ENCODE assay signal across 12 mouse cellular contexts in the genomic region with DNA sequence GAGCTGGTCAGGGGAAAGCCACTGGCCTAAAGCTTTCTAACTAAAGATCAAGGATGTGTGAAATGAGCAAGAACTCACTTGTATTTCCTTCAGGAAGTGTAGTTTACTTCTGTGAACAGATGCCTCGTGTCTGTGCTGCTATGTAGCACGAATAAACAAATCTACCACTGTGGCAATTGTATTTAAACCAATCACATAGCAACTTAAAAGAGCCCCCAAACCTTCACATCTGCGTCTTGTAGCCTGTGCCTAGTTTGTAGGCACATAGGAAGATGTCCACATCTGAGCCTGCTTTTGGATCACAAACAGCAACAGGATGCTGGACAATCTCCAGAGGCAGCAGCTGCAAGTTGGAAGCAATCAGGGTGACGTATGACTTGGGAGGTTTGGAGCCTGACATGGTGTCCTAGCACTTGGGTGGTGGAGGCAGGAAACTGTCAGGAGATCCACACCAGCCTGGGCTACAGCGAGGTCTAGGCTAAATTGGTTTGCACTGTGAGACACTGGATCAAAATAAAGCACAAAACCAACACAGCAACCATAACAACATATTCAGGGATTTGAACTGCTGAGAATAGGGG. TPM values are rescaled to one million over a fixed set of nuclear protein-coding genes. Genes with fewer than 3 reads are reported as not detected.
A peak's percentile ranks its signal among the peaks of the same experiment; 100 is the strongest.
DNase-seq lines count a peak whose midpoint lies in the region; ATAC-seq and TF ChIP-seq lines count a peak whose summit lies in the region.
"Had no signal": no experiment of that assay in that cellular context is flagged by ENCODE, and none has a peak within 500 bp of the region (broad histone marks: within the 10 kb centered on the region; RNA-seq: fewer than 3 reads in every experiment).

No protein-coding gene starts in this region.

- TF ChIP-seq EP300 in heart, postnatal 0 days (IDR thresholded peaks at IDR 0.05; ENCODE audit: low read depth) = no peak

- 69% methylated on average over 5 of the region's 5 CpGs for WGBS in heart, embryonic 11.5 days (ENCODE audit: insufficient replicate concordance)
- 48% methylated on average over 5 of the region's 5 CpGs for WGBS in heart, postnatal 0 days
- WGBS in kidney, embryonic 16.5 days = 37% methylated on average over 5 of the region's 5 CpGs
- WGBS in hindbrain, postnatal 0 days = 75% methylated on average over 5 of the region's 5 CpGs

- no peaks in the 10 kb centered on the region for H3K27me3 ChIP-seq in heart, embryonic 11.5 days (ENCODE audit: control insufficient read depth, insufficient read depth, low read length)
- no peaks in the 10 kb centered on the region for H3K27me3 ChIP-seq in heart, postnatal 0 days (ENCODE audit: control insufficient read depth, insufficient read depth, low read length)
- H3K27me3 ChIP-seq in kidney, embryonic 16.5 days (ENCODE audit: insufficient read depth, low read length) = no peaks in the 10 kb centered on the region
- no peaks in the 10 kb centered on the region for H3K27me3 ChIP-seq in hindbrain, postnatal 0 days (ENCODE audit: insufficient read depth, low read length)
- H3K27me3 ChIP-seq: limb, embryonic 15.5 days had no signal

- H3K9me3 ChIP-seq in heart, embryonic 11.5 days (replicated peaks; ENCODE audit: control insufficient read depth, low read length) = no peaks in the 10 kb centered on the region
- H3K9me3 ChIP-seq in heart, postnatal 0 days (replicated peaks; ENCODE audit: control insufficient read depth, low read length) = no peaks in the 10 kb centered on the region
- no peaks in the 10 kb centered on the region for H3K9me3 ChIP-seq in kidney, embryonic 16.5 days (ENCODE audit: low read length)
- H3K9me3 ChIP-seq in hindbrain, postnatal 0 days (ENCODE audit: low read length) = no peaks in the 10 kb centered on the region
- H3K9me3 ChIP-seq: limb, embryonic 15.5 days had no signal

- no peak for TF ChIP-seq CTCF in heart, postnatal 0 days (IDR thresholded peaks at IDR 0.05; ENCODE audit: low read depth)
- no peak for TF ChIP-seq CTCF in hindbrain, postnatal 0 days (IDR thresholded peaks at IDR 0.05; ENCODE audit: low read depth)

- H3K36me3 ChIP-seq in heart, embryonic 11.5 days (ENCODE audit: control insufficient read depth, insufficient read depth, low read length) = no peaks in the 10 kb centered on the region
- H3K36me3 ChIP-seq in heart, postnatal 0 days (replicated peaks; ENCODE audit: control insufficient read depth, insufficient read depth, low read length) = no peaks in the 10 kb centered on the region
- no peaks in the 10 kb centered on the region for H3K36me3 ChIP-seq in kidney, embryonic 16.5 days (ENCODE audit: insufficient read depth, low read length)
- no peaks in the 10 kb centered on the region for H3K36me3 ChIP-seq in hindbrain, postnatal 0 days (ENCODE audit: insufficient read depth, low read length)
- H3K36me3 ChIP-seq: limb, embryonic 15.5 days had no signal

- ATAC-seq in heart, embryonic 11.5 days (replicated peaks; ENCODE audit: insufficient number of reproducible peaks, low FRiP score, low TSS enrichment) = no peak
- peak; percentile 62; the same call in 1 of the 2 replicates for ATAC-seq in heart, postnatal 0 days (ENCODE audit: insufficient read depth, low read depth)
- peak; percentile 77 for ATAC-seq in kidney, embryonic 16.5 days (ENCODE audit: low FRiP score, low TSS enrichment)
- ATAC-seq in hindbrain, postnatal 0 days = no peak
- ATAC-seq: midbrain, embryonic 16.5 days had no signal

- no peak overlapping the region for H3K4me2 ChIP-seq in heart, embryonic 11.5 days
- no peak overlapping the region for H3K4me2 ChIP-seq in heart, postnatal 0 days (ENCODE audit: low read depth, low read length)
- H3K4me2 ChIP-seq in kidney, embryonic 16.5 days (replicated peaks; ENCODE audit: low read depth, low read length) = no peak overlapping the region
- H3K4me2 ChIP-seq in hindbrain, postnatal 0 days (ENCODE audit: low read depth, low read length) = no peak overlapping the region
- H3K4me2 ChIP-seq: limb, embryonic 15.5 days had no signal

- H3K4me1 ChIP-seq in heart, embryonic 11.5 days (ENCODE audit: control insufficient read depth, insufficient read depth, low read length) = no peaks in the 10 kb centered on the region
- peaks cover 12% of the 10 kb centered on the region; the same call in 1 of the 2 replicates for H3K4me1 ChIP-seq in heart, postnatal 0 days (ENCODE audit: control insufficient read depth, insufficient read depth)
- H3K4me1 ChIP-seq in kidney, embryonic 16.5 days (ENCODE audit: insufficient read depth, low read length) = peaks cover 16% of the 10 kb centered on the region
- H3K4me1 ChIP-seq in hindbrain, postnatal 0 days (ENCODE audit: insufficient read depth, low read length) = peaks cover 6% of the 10 kb centered on the region

- no peak overlapping the region for H3K4me3 ChIP-seq in heart, embryonic 11.5 days (ENCODE audit: low read depth, low read length)
- no peak overlapping the region for H3K4me3 ChIP-seq in heart, postnatal 0 days (ENCODE audit: low read depth, low read length)
- H3K4me3 ChIP-seq in kidney, embryonic 16.5 days (ENCODE audit: low read length) = no peak overlapping the region
- no peak overlapping the region for H3K4me3 ChIP-seq in hindbrain, postnatal 0 days (ENCODE audit: low read length)
- H3K4me3 ChIP-seq: limb, embryonic 15.5 days had no signal

- DNase-seq in heart, adult 11 months = peak; percentile 98
- peak; percentile 48 for DNase-seq in heart, postnatal 0 days (ENCODE audit: low spot score)
- DNase-seq in lung, postnatal 4 days = peak; percentile 79 to 91
- no peak for DNase-seq in hindbrain, postnatal 0 days (ENCODE audit: low spot score)
- DNase-seq in spleen, adult 18-20 months = no peak
- no peak for DNase-seq in retina, postnatal 1 day
- DNase-seq: embryo, embryonic 11 days; right cerebral cortex, adult 18-20 months had no signal

- H3K27ac ChIP-seq in heart, embryonic 11.5 days (ENCODE audit: low read depth, low read length) = no peak overlapping the region
- peak overlapping the region; percentile 57 for H3K27ac ChIP-seq in heart, postnatal 0 days (ENCODE audit: low read depth)
- peak overlapping the region; percentile 68; the same call in 1 of the 2 replicates for H3K27ac ChIP-seq in kidney, embryonic 16.5 days (ENCODE audit: low read length)
- no peak overlapping the region for H3K27ac ChIP-seq in hindbrain, postnatal 0 days
- H3K27ac ChIP-seq: limb, embryonic 15.5 days had no signal

- H3K9ac ChIP-seq in heart, embryonic 11.5 days (ENCODE audit: low read depth, low read length) = no peak overlapping the region
- no peak overlapping the region for H3K9ac ChIP-seq in heart, postnatal 0 days (replicated peaks; ENCODE audit: low read depth, low read length)
- H3K9ac ChIP-seq in kidney, embryonic 16.5 days (replicated peaks; ENCODE audit: low read length) = no peak overlapping the region
- no peak overlapping the region for H3K9ac ChIP-seq in hindbrain, postnatal 0 days (replicated peaks; ENCODE audit: low read length)
- H3K9ac ChIP-seq: limb, embryonic 15.5 days had no signal

RNA-seq across cellular contexts. Expression of a gene that starts 7.9 kb away (rescaled TPM):
- 0.11 TPM in 1 of 2 replicates, not detected in the other for polyA plus RNA-seq in heart, embryonic 11.5 days (2014; fragmentation: Nextera tagmentation; extraction: Ambion mirVana)
- total RNA-seq in heart, postnatal 0 days (2014; rRNA removed; ENCODE audit: low replicate concordance) = not detected in 2 replicates
- not detected in 2 replicates for polyA plus RNA-seq in heart, postnatal 0 days (2015; fragmentation: Nextera tagmentation; extraction: Ambion mirVana)
- 0.06 and 0.11 TPM in 2 replicates for polyA plus RNA-seq in kidney, embryonic 16.5 days (2015; fragmentation: Nextera tagmentation; extraction: Ambion mirVana)
- total RNA-seq in hindbrain, postnatal 0 days (2014; rRNA removed) = 0.50 and 0.52 TPM in 2 replicates
- 0.28 and 0.45 TPM in 2 replicates for polyA plus RNA-seq in hindbrain, postnatal 0 days (2015; fragmentation: Nextera tagmentation; extraction: Ambion mirVana)

RNA-seq across cellular contexts. Expression of a gene that starts 14.7 kb away (rescaled TPM):
- 0.17 and 0.51 TPM in 2 replicates for polyA plus RNA-seq in heart, embryonic 11.5 days (2014; fragmentation: Nextera tagmentation; extraction: Ambion mirVana)
- total RNA-seq in heart, postnatal 0 days (2014; rRNA removed; ENCODE audit: low replicate concordance) = 88.7 and 119 TPM in 2 replicates
- polyA plus RNA-seq in heart, postnatal 0 days (2015; fragmentation: Nextera tagmentation; extraction: Ambion mirVana) = 0.34 and 0.37 TPM in 2 replicates
- 0.55 and 0.81 TPM in 2 replicates for polyA plus RNA-seq in kidney, embryonic 16.5 days (2015; fragmentation: Nextera tagmentation; extraction: Ambion mirVana)
- total RNA-seq in hindbrain, postnatal 0 days (2014; rRNA removed) = 80.5 and 164 TPM in 2 replicates
- 0.39 and 0.47 TPM in 2 replicates for polyA plus RNA-seq in hindbrain, postnatal 0 days (2015; fragmentation: Nextera tagmentation; extraction: Ambion mirVana)

RNA-seq across cellular contexts. Expression of a gene that starts 18.6 kb away (rescaled TPM):
- polyA plus RNA-seq in heart, embryonic 11.5 days (2014; fragmentation: Nextera tagmentation; extraction: Ambion mirVana) = 81.7 and 91.1 TPM in 2 replicates
- total RNA-seq in heart, postnatal 0 days (2014; rRNA removed; ENCODE audit: low replicate concordance) = 13.1 and 19.3 TPM in 2 replicates
- polyA plus RNA-seq in heart, postnatal 0 days (2015; fragmentation: Nextera tagmentation; extraction: Ambion mirVana) = 88.8 and 88.9 TPM in 2 replicates
- polyA plus RNA-seq in kidney, embryonic 16.5 days (2015; fragmentation: Nextera tagmentation; extraction: Ambion mirVana) = 104 and 115 TPM in 2 replicates
- total RNA-seq in hindbrain, postnatal 0 days (2014; rRNA removed) = 36.8 and 42.0 TPM in 2 replicates
- polyA plus RNA-seq in hindbrain, postnatal 0 days (2015; fragmentation: Nextera tagmentation; extraction: Ambion mirVana) = 116 and 119 TPM in 2 replicates

RNA-seq across cellular contexts. Expression of a gene that starts 37.9 kb away (rescaled TPM):
- polyA plus RNA-seq in heart, embryonic 11.5 days (2014; fragmentation: Nextera tagmentation; extraction: Ambion mirVana) = 1.6 and 2.1 TPM in 2 replicates
- total RNA-seq in heart, postnatal 0 days (2014; rRNA removed; ENCODE audit: low replicate concordance) = 0.04 and 0.43 TPM in 2 replicates
- polyA plus RNA-seq in heart, postnatal 0 days (2015; fragmentation: Nextera tagmentation; extraction: Ambion mirVana) = 1.4 and 2.5 TPM in 2 replicates
- polyA plus RNA-seq in kidney, embryonic 16.5 days (2015; fragmentation: Nextera tagmentation; extraction: Ambion mirVana) = 1.6 and 1.9 TPM in 2 replicates
- 0.50 and 1.2 TPM in 2 replicates for total RNA-seq in hindbrain, postnatal 0 days (2014; rRNA removed)
- polyA plus RNA-seq in hindbrain, postnatal 0 days (2015; fragmentation: Nextera tagmentation; extraction: Ambion mirVana) = 2.8 and 4.2 TPM in 2 replicates

RNA-seq across cellular contexts. Expression of a gene that starts 38.6 kb away (rescaled TPM):
- polyA plus RNA-seq in heart, embryonic 11.5 days (2014; fragmentation: Nextera tagmentation; extraction: Ambion mirVana) = 93.5 and 107 TPM in 2 replicates
- 28.2 and 37.7 TPM in 2 replicates for total RNA-seq in heart, postnatal 0 days (2014; rRNA removed; ENCODE audit: low replicate concordance)
- 51.1 and 52.7 TPM in 2 replicates for polyA plus RNA-seq in heart, postnatal 0 days (2015; fragmentation: Nextera tagmentation; extraction: Ambion mirVana)
- polyA plus RNA-seq in kidney, embryonic 16.5 days (2015; fragmentation: Nextera tagmentation; extraction: Ambion mirVana) = 110 and 122 TPM in 2 replicates
- 37.1 and 39.4 TPM in 2 replicates for total RNA-seq in hindbrain, postnatal 0 days (2014; rRNA removed)
- 78.1 and 81.2 TPM in 2 replicates for polyA plus RNA-seq in hindbrain, postnatal 0 days (2015; fragmentation: Nextera tagmentation; extraction: Ambion mirVana)

Comparison
In these comparisons a context has a peak if more than half of its experiments do, and no peak if none do; other contexts are left out.
1. ATAC-seq: peak in heart, postnatal 0 days (single experiment) and kidney, embryonic 16.5 days (single experiment); none in heart, embryonic 11.5 days (single experiment) and hindbrain, postnatal 0 days (single experiment).
2. H3K27ac ChIP-seq: peak in heart, postnatal 0 days (single experiment) and kidney, embryonic 16.5 days (single experiment); none in heart, embryonic 11.5 days (single experiment) and hindbrain, postnatal 0 days (single experiment).
3. DNase-seq: peak in heart, adult 11 months (single experiment), heart, postnatal 0 days (single experiment) and lung, postnatal 4 days (2 of 2); none in hindbrain, postnatal 0 days (single experiment), spleen, adult 18-20 months (0 of 2) and retina, postnatal 1 day (single experiment).